Mouse (Mus musculus) ES-E14 (cell line): ENCODE data around the gene Lbx2.

Source experiments
- CHD2 ChIP-seq: IDR thresholded peaks from 2 replicates; pipeline ENCODE4 v1.6.1; 2014; ENCODE audit warnings: mild to moderate bottlenecking, low read depth, low read length, inconsistent platforms
- HCFC1 ChIP-seq: IDR thresholded peaks from 2 replicates; pipeline ENCODE4 v1.6.1; 2012; ENCODE audit warnings: low read length, inconsistent platforms, borderline replicate concordance; ENCODE audit not compliant: insufficient read depth
- MAFK ChIP-seq: IDR thresholded peaks from 2 replicates; pipeline ENCODE4 v1.6.1; 2014; ENCODE audit warnings: mild to moderate bottlenecking, low read depth, low read length, inconsistent platforms; ENCODE audit not compliant: insufficient read depth
- ZC3H11A ChIP-seq: IDR thresholded peaks from 2 replicates; pipeline ENCODE4 v1.6.1; 2012; ENCODE audit warnings: low read depth, mild to moderate bottlenecking, inconsistent platforms, low read length, borderline replicate concordance
- ZNF384 ChIP-seq: IDR thresholded peaks from 2 replicates; pipeline ENCODE4 v1.6.1; 2012; ENCODE audit warnings: low read depth, low read length, inconsistent platforms

GRCm38 (mm10) chr6:83118369-83118768, 32.2 kb downstream of the Lbx2 start:
- TF ChIP-seq CHD2 (no peak), ZC3H11A (no peak), MAFK (no peak), HCFC1 (no peak), ZNF384 (no peak)
